Mouse (Mus musculus): Measurements from ENCODE around the gene D2hgdh. TPM values are rescaled to one million over a fixed set of nuclear protein-coding genes. Genes with fewer than 3 reads are reported as not detected.

The D2hgdh gene
- 10 to 100 TPM; 12.6 to 14.2 TPM for total RNA-seq (2021)
- long read RNA-seq, experiment 1, transcript D2hgdh-201 (10 exons, 3,232 nt), result major isoform, 6 of 18 reads
- long read RNA-seq, experiment 1, partial matches to known transcripts, result 3 of 18 reads
- long read RNA-seq, experiment 1, other reads (novel, unspliced or antisense), result 8 of 18 reads
- long read RNA-seq, experiment 2, partial matches to known transcripts, result 0 of 15 reads
- long read RNA-seq, experiment 2, other reads (novel, unspliced or antisense), result 9 of 15 reads

DNA sequence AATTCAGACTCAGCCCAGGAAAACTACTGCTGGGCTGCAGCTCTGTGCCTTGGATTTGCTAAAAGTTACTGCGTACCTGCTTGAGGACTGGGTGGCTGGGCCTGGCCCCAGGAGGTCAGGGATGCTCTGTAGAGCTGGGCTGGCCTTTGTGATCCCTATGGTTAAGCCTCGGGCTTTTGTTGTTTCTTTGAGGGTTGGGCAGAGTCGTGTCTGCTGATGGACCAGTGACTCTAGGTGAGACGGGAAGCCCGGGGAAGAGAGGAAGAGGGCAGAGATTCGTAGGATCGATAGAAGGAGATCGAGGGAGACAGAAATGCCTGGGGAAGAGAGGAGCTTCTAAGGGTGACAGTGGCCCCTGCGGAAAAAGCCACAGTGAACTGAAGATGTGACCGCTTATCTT, at the start of gene D2hgdh:
D2hgdh (plus strand) TSS at position 301 of the 400 bp plus-strand sequence.
- Histone ChIP-seq H3K4me3 (peak within 1 kb of the TSS; percentile 65), H3K27ac (peak within 1 kb of the TSS; percentile 100)
- intact Hi-C loops (cut with DNase I), result no loop called here
- no peak for DNase-seq (ENCODE audit: extremely low spot score in 1 of 2, low spot score in 2 of 2)
- no peak for TF ChIP-seq CTCF (IDR thresholded peaks at IDR 0.05)

GRCm38 (mm10) chr1:93776686-93777085, 48.0 kb upstream of the D2hgdh start:
- Histone ChIP-seq H3K4me3 (no peak overlapping the region), H3K27ac (no peak overlapping the region)
- TF ChIP-seq CTCF (IDR thresholded peaks at IDR 0.05), result no peak
- intact Hi-C loops (cut with DNase I), result no loop called here
- DNase-seq (ENCODE audit: extremely low spot score in 1 of 2, low spot score in 2 of 2), result no peak

- no peak for TF ChIP-seq CTCF (IDR thresholded peaks at IDR 0.05)
- H3K4me3 ChIP-seq, result no peak overlapping the region
- no peak overlapping the region for H3K27ac ChIP-seq
- no peak for DNase-seq (ENCODE audit: extremely low spot score in 1 of 2, low spot score in 2 of 2)
- intact Hi-C loops (cut with DNase I), result no loop called here
Measured at GRCm38 (mm10) chr1:93786912-93787311, 37.8 kb upstream of the D2hgdh start.

GRCm38 (mm10) chr1:93794526-93794925, 30.2 kb upstream of the D2hgdh start:
- TF ChIP-seq CTCF (IDR thresholded peaks at IDR 0.05), result no peak
- no peak overlapping the region for H3K4me3 ChIP-seq
- no peak for DNase-seq (ENCODE audit: extremely low spot score in 1 of 2, low spot score in 2 of 2)
- intact Hi-C loops (cut with DNase I), result no loop called here
- H3K27ac ChIP-seq, result no peak overlapping the region

- no peak for DNase-seq (ENCODE audit: extremely low spot score in 1 of 2, low spot score in 2 of 2)
- Histone ChIP-seq H3K4me3 (no peak overlapping the region), H3K27ac (no peak overlapping the region)
- intact Hi-C loops (cut with DNase I), result no loop called here
- TF ChIP-seq CTCF (IDR thresholded peaks at IDR 0.05), result no peak
Measured at GRCm38 (mm10) chr1:93795886-93796285, 28.8 kb upstream of the D2hgdh start.

GRCm38 (mm10) chr1:93800670-93801503, 23.8 kb upstream of the D2hgdh start:
- no peak for TF ChIP-seq CTCF (IDR thresholded peaks at IDR 0.05)
- Histone ChIP-seq H3K27ac (peak overlapping the region; percentile 75; the same call in 1 of the 2 replicates), H3K4me3 (peak overlapping the region; percentile 92)
- DNase-seq (ENCODE audit: extremely low spot score in 1 of 2, low spot score in 2 of 2), result no peak
- intact Hi-C loops (cut with DNase I), result loop anchor here (5.0 kb wide), 1 partner anchor 289 kb away; the partner anchor contains the start of gene Farp2

- peak within 1 kb of the TSS; percentile 92 for H3K4me3 ChIP-seq
- peak; percentile 58 for TF ChIP-seq CTCF (IDR thresholded peaks at IDR 0.05)
- H3K27ac ChIP-seq, result peak within 1 kb of the TSS; percentile 83
- peak; percentile 90 to 93 for DNase-seq (ENCODE audit: extremely low spot score in 1 of 2, low spot score in 2 of 2)
- intact Hi-C loops (cut with DNase I), result loop anchor here (2.0 to 5.0 kb wide), 3 partner anchors 47 to 289 kb away; partner anchors contain the start of genes Farp2 and Thap4
Measured at GRCm38 (mm10) chr1:93801741-93802238, 22.9 kb upstream of the D2hgdh start, which contains the start of gene Dtymk. Gene Dtymk, minus strand, starts transcription at chr1:93801934.

- intact Hi-C loops (cut with DNase I), result loop anchor here (2.0 to 5.0 kb wide), 3 partner anchors 48 to 290 kb away; partner anchors contain the start of genes Farp2 and Thap4
Measured at GRCm38 (mm10) chr1:93802771-93803170, 21.9 kb upstream of the D2hgdh start.

DNA sequence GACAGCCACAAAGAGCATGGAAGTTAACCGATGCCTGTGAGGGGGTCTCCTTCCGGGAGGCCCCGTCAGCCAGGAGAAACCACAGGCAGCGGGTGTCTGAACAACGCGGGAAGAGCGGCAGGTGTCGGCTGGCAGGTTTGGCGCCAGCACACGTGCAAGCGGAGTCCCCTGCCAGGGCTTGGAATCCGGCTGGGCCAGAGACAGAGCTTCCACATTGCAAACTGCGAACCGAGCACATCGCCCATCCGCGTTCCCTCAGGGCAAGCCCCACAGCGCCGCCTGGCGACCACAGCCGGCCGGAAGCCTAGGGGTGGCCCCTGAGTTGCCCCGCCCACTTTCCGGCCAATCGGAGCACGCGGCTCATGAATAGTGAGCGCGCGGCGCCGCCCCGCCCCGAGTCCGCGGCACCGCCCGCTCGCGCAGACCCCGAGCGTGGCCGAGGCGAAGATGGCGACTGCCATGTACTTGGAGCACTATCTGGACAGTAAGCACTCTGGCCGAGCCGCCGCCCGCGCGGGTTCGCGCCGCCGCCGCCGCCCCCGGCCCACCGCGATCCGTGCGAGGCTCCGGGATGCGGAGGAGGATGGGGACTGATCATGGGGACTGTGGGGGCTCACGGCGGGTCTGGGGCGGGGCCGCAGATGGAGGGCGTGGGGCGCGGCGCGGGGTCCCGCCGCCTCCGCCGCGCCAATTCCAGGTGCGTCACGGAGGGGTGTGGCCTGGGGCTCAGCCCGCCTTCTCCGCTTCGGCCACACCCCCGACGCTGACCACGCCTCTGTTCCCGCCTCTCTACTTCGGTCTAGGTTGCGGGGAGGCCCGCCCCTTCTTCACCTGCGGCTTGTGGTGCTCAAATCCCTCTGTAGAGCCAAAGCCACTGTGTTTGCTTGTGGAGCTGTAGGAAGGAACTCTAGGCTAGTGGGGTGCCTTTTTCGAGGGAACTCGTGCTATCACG, 20.9 kb upstream of the D2hgdh start, which contains the start of gene Ing5:
Ing5 (plus strand) TSS at position 410 of the 952 bp plus-strand sequence.
- intact Hi-C loops (cut with DNase I), result loop anchor here (2.0 to 5.0 kb wide), 3 partner anchors 49 to 292 kb away; partner anchors contain the start of genes Farp2 and Thap4
- peak; percentile 100 for DNase-seq (ENCODE audit: extremely low spot score in 1 of 2, low spot score in 2 of 2)
- Histone ChIP-seq H3K27ac (peak within 1 kb of the TSS; percentile 94), H3K4me3 (peak within 1 kb of the TSS; percentile 57)
- TF ChIP-seq CTCF (IDR thresholded peaks at IDR 0.05), result peak; percentile 99

More at GRCm38 (mm10) chr1:93802771-93803170, 21.9 kb upstream of the D2hgdh start:
- TF ChIP-seq CTCF (IDR thresholded peaks at IDR 0.05), result no peak
- H3K4me3 ChIP-seq, result no peak overlapping the region
- no peak overlapping the region for H3K27ac ChIP-seq
- DNase-seq (ENCODE audit: extremely low spot score in 1 of 2, low spot score in 2 of 2), result no peak

DNA sequence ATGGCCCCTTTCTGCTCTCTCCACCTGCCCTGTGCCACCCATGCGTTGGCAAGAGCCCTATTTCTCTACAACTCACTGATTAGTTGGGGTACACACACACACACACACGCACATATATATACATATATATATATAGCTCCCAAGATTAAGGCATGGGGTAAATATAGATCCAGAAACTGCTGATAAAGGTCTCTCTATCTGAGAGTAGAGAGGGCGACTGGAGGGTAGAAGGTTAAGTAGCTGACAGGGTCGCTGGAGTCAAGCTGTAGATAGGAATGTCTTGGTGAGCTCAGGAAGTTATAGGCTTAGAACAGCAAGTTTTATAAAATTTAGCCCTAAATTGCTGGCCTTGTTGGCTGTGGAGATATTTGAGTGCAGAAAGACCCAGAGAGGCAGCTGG, 19.9 kb upstream of the D2hgdh start:
- intact Hi-C loops (cut with DNase I), result loop anchor here (5.0 kb wide), 1 partner anchor 293 kb away; the partner anchor contains the start of gene Farp2
- peak overlapping the region; percentile 57 for H3K4me3 ChIP-seq
- no peak for DNase-seq (ENCODE audit: extremely low spot score in 1 of 2, low spot score in 2 of 2)
- no peak for TF ChIP-seq CTCF (IDR thresholded peaks at IDR 0.05)
- H3K27ac ChIP-seq, result no peak overlapping the region
